Mouse (Mus musculus): ENCODE measurements at regions not wholly inside any gene's neighbourhood (a gene's known extent, or its start where the extent isn't known, plus 50 kb on each side); places are given as distances from the start of the nearest gene placed in this dataset.
A peak's percentile ranks its signal among the peaks of the same experiment; 100 is the strongest.

GRCm38 (mm10) chr1:19881193-19881592 lies 672.5 kb downstream of the Tfap2b start:
- ATAC-seq (ENCODE audit: low FRiP score, low read depth), result 0 out of 2 replicates have a peak, but pooled peaks have one; percentile 37
- Histone ChIP-seq H3K27ac (no peak overlapping the region), H3K36me3 (no peaks in the 10 kb centered on the region), H3K27me3 (replicated peaks) (no peaks in the 10 kb centered on the region), H3K9me3 (no peaks in the 10 kb centered on the region), H3K4me1 (no peaks in the 10 kb centered on the region), H3K4me3 (no peak overlapping the region), H3K4me2 (replicated peaks) (no peak overlapping the region), H3K9ac (no peak overlapping the region)
- 44% methylated on average over 8 of the region's 8 CpGs for WGBS

GRCm38 (mm10) chr1:19899426-19899825 lies 690.7 kb downstream of the Tfap2b start:
- peak; percentile 25; the same call in 1 of the 2 replicates for ATAC-seq (ENCODE audit: low FRiP score, low read depth)
- no peak overlapping the region for H3K4me3 ChIP-seq
- no peak overlapping the region for H3K27ac ChIP-seq
- no peaks in the 10 kb centered on the region for H3K9me3 ChIP-seq
- H3K36me3 ChIP-seq, result no peaks in the 10 kb centered on the region
- no peaks in the 10 kb centered on the region for H3K4me1 ChIP-seq
- no peak overlapping the region for H3K4me2 ChIP-seq (replicated peaks)
- WGBS, result 60% methylated on average over 5 of the region's 5 CpGs
- H3K9ac ChIP-seq, result no peak overlapping the region
- H3K27me3 ChIP-seq (replicated peaks), result no peaks in the 10 kb centered on the region

GRCm38 (mm10) chr1:19899889-19900310 lies 691.2 kb downstream of the Tfap2b start:
- no peaks in the 10 kb centered on the region for H3K4me1 ChIP-seq
- H3K4me3 ChIP-seq, result no peak overlapping the region
- WGBS, result 55% methylated on average over 12 of the region's 12 CpGs
- H3K9me3 ChIP-seq, result no peaks in the 10 kb centered on the region
- H3K4me2 ChIP-seq (replicated peaks), result no peak overlapping the region
- no peak overlapping the region for H3K9ac ChIP-seq
- H3K27me3 ChIP-seq (replicated peaks), result no peaks in the 10 kb centered on the region
- no peak for ATAC-seq (ENCODE audit: low FRiP score, low read depth)
- H3K27ac ChIP-seq, result no peak overlapping the region
- no peaks in the 10 kb centered on the region for H3K36me3 ChIP-seq

GRCm38 (mm10) chr1:19900983-19901531 lies 692.3 kb downstream of the Tfap2b start:
- Histone ChIP-seq H3K9ac (no peak overlapping the region), H3K4me3 (no peak overlapping the region), H3K36me3 (no peaks in the 10 kb centered on the region), H3K27me3 (replicated peaks) (no peaks in the 10 kb centered on the region), H3K4me1 (no peaks in the 10 kb centered on the region), H3K9me3 (no peaks in the 10 kb centered on the region), H3K4me2 (replicated peaks) (no peak overlapping the region), H3K27ac (no peak overlapping the region)
- ATAC-seq (ENCODE audit: low FRiP score, low read depth), result no peak
- 43% methylated on average over 2 of the region's 2 CpGs for WGBS

- ATAC-seq (ENCODE audit: low FRiP score, low read depth), result no peak
- H3K9me3 ChIP-seq, result no peaks in the 10 kb centered on the region
- WGBS, result 29% methylated on average over 2 of the region's 2 CpGs
Measured at GRCm38 (mm10) chr1:19912194-19912846, 703.6 kb downstream of the Tfap2b start.

GRCm38 (mm10) chr1:19918762-19919161 lies 699.1 kb downstream of the Pkhd1 start:
- H3K9me3 ChIP-seq, result no peaks in the 10 kb centered on the region
- H3K27ac ChIP-seq, result no peak overlapping the region
- no peaks in the 10 kb centered on the region for H3K4me1 ChIP-seq
- H3K4me3 ChIP-seq, result no peak overlapping the region
- H3K4me2 ChIP-seq (replicated peaks), result no peak overlapping the region
- H3K36me3 ChIP-seq, result no peaks in the 10 kb centered on the region
- no peak overlapping the region for H3K9ac ChIP-seq
- no peak for ATAC-seq (ENCODE audit: low FRiP score, low read depth)
- WGBS, result 91% methylated on average over 4 of the region's 4 CpGs
- H3K27me3 ChIP-seq (replicated peaks), result no peaks in the 10 kb centered on the region

More at GRCm38 (mm10) chr1:19912194-19912846, 703.6 kb downstream of the Tfap2b start:
- H3K27ac ChIP-seq, result no peak overlapping the region
- H3K27me3 ChIP-seq (replicated peaks), result no peaks in the 10 kb centered on the region
- no peak overlapping the region for H3K9ac ChIP-seq
- H3K4me3 ChIP-seq, result no peak overlapping the region
- no peaks in the 10 kb centered on the region for H3K4me1 ChIP-seq
- no peak overlapping the region for H3K4me2 ChIP-seq (replicated peaks)
- no peaks in the 10 kb centered on the region for H3K36me3 ChIP-seq

- 0 out of 2 replicates have a peak, but pooled peaks cover 3% of the 10 kb centered on the region for H3K27me3 ChIP-seq (replicated peaks)
- no peaks in the 10 kb centered on the region for H3K36me3 ChIP-seq
- no peak overlapping the region for H3K4me2 ChIP-seq (replicated peaks)
- no peak overlapping the region for H3K4me3 ChIP-seq
- H3K4me1 ChIP-seq, result 0 out of 2 replicates have a peak, but pooled peaks cover 12% of the 10 kb centered on the region
- 76% methylated on average over 1 of the region's 1 CpGs for WGBS
- no peak overlapping the region for H3K27ac ChIP-seq
- H3K9me3 ChIP-seq, result no peaks in the 10 kb centered on the region
- ATAC-seq (ENCODE audit: low FRiP score, low read depth), result peak; percentile 65
- no peak overlapping the region for H3K9ac ChIP-seq
Measured at GRCm38 (mm10) chr1:19927192-19927591, 690.7 kb downstream of the Pkhd1 start.

GRCm38 (mm10) chr1:19927736-19928327 lies 690.0 kb downstream of the Pkhd1 start:
- 0 out of 2 replicates have a peak, but pooled peaks cover 3% of the 10 kb centered on the region for H3K27me3 ChIP-seq (replicated peaks)
- 5% methylated on average over 5 of the region's 5 CpGs for WGBS
- H3K27ac ChIP-seq, result no peak overlapping the region
- no peak overlapping the region for H3K4me3 ChIP-seq
- no peaks in the 10 kb centered on the region for H3K36me3 ChIP-seq
- 0 out of 2 replicates have a peak, but pooled peaks cover 12% of the 10 kb centered on the region for H3K4me1 ChIP-seq
- peak; percentile 97 for ATAC-seq (ENCODE audit: low FRiP score, low read depth)
- no peak overlapping the region for H3K4me2 ChIP-seq (replicated peaks)
- no peak overlapping the region for H3K9ac ChIP-seq
- H3K9me3 ChIP-seq, result no peaks in the 10 kb centered on the region

GRCm38 (mm10) chr1:19951050-19951679 lies 666.7 kb downstream of the Pkhd1 start:
- Histone ChIP-seq H3K27me3 (replicated peaks) (no peaks in the 10 kb centered on the region), H3K4me2 (replicated peaks) (peak overlapping the region; percentile 47), H3K36me3 (no peaks in the 10 kb centered on the region), H3K9ac (no peak overlapping the region), H3K4me1 (peaks cover 3% of the 10 kb centered on the region; the same call in 1 of the 2 replicates), H3K9me3 (no peaks in the 10 kb centered on the region), H3K27ac (no peak overlapping the region), H3K4me3 (no peak overlapping the region)
- 12% methylated on average over 7 of the region's 7 CpGs for WGBS
- ATAC-seq (ENCODE audit: low FRiP score, low read depth), result peak; percentile 97

GRCm38 (mm10) chr1:19951680-19952248 lies 666.1 kb downstream of the Pkhd1 start:
- 15% methylated on average over 8 of the region's 8 CpGs for WGBS
- Histone ChIP-seq H3K36me3 (no peaks in the 10 kb centered on the region), H3K27me3 (replicated peaks) (no peaks in the 10 kb centered on the region), H3K4me1 (peaks cover 3% of the 10 kb centered on the region; the same call in 1 of the 2 replicates), H3K4me2 (replicated peaks) (peak overlapping the region; percentile 47), H3K4me3 (no peak overlapping the region), H3K27ac (no peak overlapping the region), H3K9me3 (no peaks in the 10 kb centered on the region), H3K9ac (no peak overlapping the region)
- peak; percentile 91 for ATAC-seq (ENCODE audit: low FRiP score, low read depth)

GRCm38 (mm10) chr1:19973364-19973763 lies 644.5 kb downstream of the Pkhd1 start:
- no peaks in the 10 kb centered on the region for H3K27me3 ChIP-seq (replicated peaks)
- H3K4me3 ChIP-seq, result no peak overlapping the region
- H3K9me3 ChIP-seq, result no peaks in the 10 kb centered on the region
- H3K4me2 ChIP-seq (replicated peaks), result no peak overlapping the region
- peak; percentile 76 for ATAC-seq (ENCODE audit: low FRiP score, low read depth)
- H3K27ac ChIP-seq, result no peak overlapping the region
- H3K9ac ChIP-seq, result no peak overlapping the region
- no peaks in the 10 kb centered on the region for H3K36me3 ChIP-seq
- WGBS, result 34% methylated on average over 4 of the region's 4 CpGs
- H3K4me1 ChIP-seq, result peaks cover 8% of the 10 kb centered on the region

- Histone ChIP-seq H3K4me1 (peaks cover 8% of the 10 kb centered on the region), H3K27me3 (replicated peaks) (no peaks in the 10 kb centered on the region), H3K27ac (no peak overlapping the region), H3K9me3 (no peaks in the 10 kb centered on the region), H3K4me3 (no peak overlapping the region), H3K9ac (no peak overlapping the region), H3K36me3 (no peaks in the 10 kb centered on the region), H3K4me2 (replicated peaks) (no peak overlapping the region)
- peak; percentile 22; the same call in 1 of the 2 replicates for ATAC-seq (ENCODE audit: low FRiP score, low read depth)
- 12% methylated on average over 2 of the region's 2 CpGs for WGBS
Measured at GRCm38 (mm10) chr1:19973981-19974380, 643.9 kb downstream of the Pkhd1 start.

Data from neural tube, embryonic 12.5 days (tissue).